Mouse (Mus musculus) MEL (cell line): ENCODE data around the gene Fbxl16. TPM values are rescaled to one million over a fixed set of nuclear protein-coding genes. Genes with fewer than 3 reads are reported as not detected.

Experiments used
- DNase-seq: peaks from one replicate; pipeline ENCODE4 v3.0.0; 2011; ENCODE audit warnings: low read depth, low spot score
- H3K27ac ChIP-seq: 2 replicates; pipeline ENCODE4 v1.5.1; 2012; ENCODE audit warnings: low read depth, mild to moderate bottlenecking, control low read depth, low read length, moderate library complexity; ENCODE audit not compliant: control insufficient read depth
- H3K27me3 ChIP-seq, 2 experiments: fragments of 150-350 bp in 1 of 2; sonication (generic) in 1 of 2; 2 replicates each; pipeline ENCODE4 v1.6.1; 2012; ENCODE audit warnings: low read length in 2 of 2, mild to moderate bottlenecking in 2 of 2, improper control_type of control experiment in 1 of 2, moderate library complexity in 1 of 2; ENCODE audit not compliant: insufficient read depth in 2 of 2, control insufficient read depth in 1 of 2
- H3K36me3 ChIP-seq, 2 experiments: 2 replicates each; pipeline ENCODE4 v1.6.1; 2012 to 2014; ENCODE audit warnings: low read length in 2 of 2, improper control_type of control experiment in 1 of 2, inconsistent platforms in 1 of 2, mild to moderate bottlenecking in 1 of 2; ENCODE audit not compliant: insufficient read depth in 2 of 2, control insufficient read depth in 1 of 2
- H3K4me1 ChIP-seq, 2 experiments: fragments of 150-350 bp in 1 of 2; sonication (generic) in 1 of 2; 2 replicates each; pipeline ENCODE4 v1.6.1; 2012; ENCODE audit warnings: low read length in 2 of 2, improper control_type of control experiment in 1 of 2, mild to moderate bottlenecking in 1 of 2; ENCODE audit not compliant: insufficient read depth in 2 of 2, control insufficient read depth in 1 of 2
- H3K4me3 ChIP-seq, 2 experiments: fragments of 150-350 bp in 1 of 2; sonication (generic) in 1 of 2; 2 replicates each; pipeline ENCODE4 v1.5.1; 2012; ENCODE audit warnings: low read depth in 2 of 2, low read length in 2 of 2, mild to moderate bottlenecking in 2 of 2, moderate library complexity in 2 of 2, control low read depth in 1 of 2, improper control_type of control experiment in 1 of 2; ENCODE audit not compliant: control insufficient read depth in 1 of 2, insufficient read depth in 1 of 2
- H3K79me2 ChIP-seq: 2 replicates; pipeline ENCODE4 v1.6.1; 2012; ENCODE audit warnings: mild to moderate bottlenecking, low read length, moderate library complexity; ENCODE audit not compliant: control insufficient read depth, poor library complexity, insufficient read depth
- H3K9ac ChIP-seq: 2 replicates; pipeline ENCODE4 v1.6.1; 2012; ENCODE audit warnings: low read depth, mild to moderate bottlenecking, control low read depth, low read length, moderate library complexity; ENCODE audit not compliant: control insufficient read depth, poor library complexity, severe bottlenecking
- H3K9me3 ChIP-seq: fragments of 150-350 bp; sonication (generic); replicated peaks from 2 replicates; pipeline ENCODE4 v1.6.1; 2012; ENCODE audit warnings: mild to moderate bottlenecking, low read length, improper control_type of control experiment, moderate library complexity; ENCODE audit not compliant: insufficient read depth
- CTCF ChIP-seq, 3 experiments: IDR thresholded peaks in 2 of 3; conservative IDR thresholded peaks in 1 of 3; 2 replicates each; pipeline ENCODE4 v1.5.1; 2011 to 2012; ENCODE audit warnings: low read length in 3 of 3, low read depth in 2 of 3, mild to moderate bottlenecking in 2 of 3, improper control_type of control experiment in 1 of 3, inconsistent platforms in 1 of 3, mixed read lengths in 1 of 3, moderate library complexity in 1 of 3; ENCODE audit not compliant: control insufficient read depth in 1 of 3, insufficient read depth in 1 of 3, poor library complexity in 1 of 3, severe bottlenecking in 1 of 3
- E2F4 ChIP-seq: IDR thresholded peaks from 2 replicates; pipeline ENCODE4 v1.6.1; 2011; ENCODE audit warnings: low read depth, low read length, improper control_type of control experiment, borderline replicate concordance
- ELF1 ChIP-seq: IDR thresholded peaks from 2 replicates; pipeline ENCODE4 v1.6.1; 2014; ENCODE audit warnings: low read depth, mild to moderate bottlenecking, inconsistent platforms, low read length, improper control_type of control experiment, moderate library complexity
- EP300 ChIP-seq, 2 experiments: IDR thresholded peaks; 2 replicates each; pipeline ENCODE4 v1.6.1; 2011; ENCODE audit warnings: improper control_type of control experiment in 2 of 2, low read length in 2 of 2, low read depth in 1 of 2, mild to moderate bottlenecking in 1 of 2
- GABPA ChIP-seq: IDR thresholded peaks from 2 replicates; pipeline ENCODE4 v1.6.1; 2012; ENCODE audit warnings: low read depth, mild to moderate bottlenecking, inconsistent platforms, low read length, improper control_type of control experiment, moderate library complexity
- GATA1 ChIP-seq: IDR thresholded peaks from 2 replicates; pipeline ENCODE4 v1.6.1; 2011; ENCODE audit warnings: low read depth, low read length, improper control_type of control experiment
- JUND ChIP-seq: IDR thresholded peaks from 2 replicates; pipeline ENCODE4 v1.6.1; 2011; ENCODE audit warnings: low read depth, mild to moderate bottlenecking, improper control_type of control experiment, low read length
- KAT2A ChIP-seq: conservative IDR thresholded peaks from 2 replicates; pipeline ENCODE4 v1.6.1; 2012; ENCODE audit warnings: low read depth, low read length, improper control_type of control experiment, inconsistent platforms
- MAFK ChIP-seq: IDR thresholded peaks from 2 replicates; pipeline ENCODE4 v1.6.1; 2011; ENCODE audit warnings: low read depth, mild to moderate bottlenecking, low read length, improper control_type of control experiment, borderline replicate concordance
- MAX ChIP-seq: IDR thresholded peaks from 2 replicates; pipeline ENCODE4 v1.6.1; 2011; ENCODE audit warnings: low read length, improper control_type of control experiment
- MAZ ChIP-seq: IDR thresholded peaks from 2 replicates; pipeline ENCODE4 v1.6.1; 2012; ENCODE audit warnings: low read depth, mild to moderate bottlenecking, inconsistent platforms, low read length, improper control_type of control experiment
- MEF2A ChIP-seq: IDR thresholded peaks from 2 replicates; pipeline ENCODE4 v1.6.1; 2014; ENCODE audit warnings: low read depth, mild to moderate bottlenecking, inconsistent platforms, low read length, improper control_type of control experiment; ENCODE audit not compliant: poor library complexity, insufficient replicate concordance, severe bottlenecking; ENCODE audit errors: extremely low read depth
- MXI1 ChIP-seq: IDR thresholded peaks from 2 replicates; pipeline ENCODE4 v1.6.1; 2011; ENCODE audit warnings: mild to moderate bottlenecking, low read depth, low read length, improper control_type of control experiment
- MYB ChIP-seq: IDR thresholded peaks from 2 replicates; pipeline ENCODE4 v1.6.1; 2011; ENCODE audit warnings: mild to moderate bottlenecking, low read depth, low read length, improper control_type of control experiment
- NELFE ChIP-seq: IDR thresholded peaks from 2 replicates; pipeline ENCODE4 v1.6.1; 2011; ENCODE audit warnings: low read depth, low read length, improper control_type of control experiment
- POLR2A ChIP-seq, 2 experiments: IDR thresholded peaks; 2 replicates each; pipeline ENCODE4 v1.6.1; 2011 to 2012; ENCODE audit warnings: low read length in 2 of 2, mild to moderate bottlenecking in 2 of 2, control low read depth in 1 of 2, improper control_type of control experiment in 1 of 2, low read depth in 1 of 2, moderate library complexity in 1 of 2; ENCODE audit not compliant: control insufficient read depth in 1 of 2, insufficient read depth in 1 of 2, poor library complexity in 1 of 2
- RAD21 ChIP-seq: IDR thresholded peaks from 2 replicates; pipeline ENCODE4 v1.6.1; 2011; ENCODE audit warnings: mild to moderate bottlenecking, low read depth, low read length, improper control_type of control experiment
- SIN3A ChIP-seq: IDR thresholded peaks from 2 replicates; pipeline ENCODE4 v1.6.1; 2012; ENCODE audit warnings: low read length, improper control_type of control experiment, inconsistent platforms
- SMC3 ChIP-seq: IDR thresholded peaks from 2 replicates; pipeline ENCODE4 v1.6.1; 2011; ENCODE audit warnings: low read depth, low read length, improper control_type of control experiment
- TAL1 ChIP-seq: IDR thresholded peaks from 2 replicates; pipeline ENCODE4 v1.6.1; 2012; ENCODE audit warnings: mild to moderate bottlenecking, inconsistent platforms, low read length, moderate library complexity, mixed read lengths
- TCF12 ChIP-seq: IDR thresholded peaks from 2 replicates; pipeline ENCODE4 v1.6.1; 2014; ENCODE audit warnings: low read depth, mild to moderate bottlenecking, inconsistent platforms, low read length, improper control_type of control experiment, moderate library complexity
- UBTF ChIP-seq: IDR thresholded peaks from 2 replicates; pipeline ENCODE4 v1.6.1; 2012; ENCODE audit warnings: low read depth, mild to moderate bottlenecking, inconsistent platforms, low read length, improper control_type of control experiment, moderate library complexity, borderline replicate concordance; ENCODE audit not compliant: insufficient read depth
- USF2 ChIP-seq, 2 experiments: IDR thresholded peaks; 2 replicates each; pipeline ENCODE4 v1.6.1; 2011 to 2012; ENCODE audit warnings: improper control_type of control experiment in 2 of 2, low read length in 2 of 2, borderline replicate concordance in 1 of 2, inconsistent platforms in 1 of 2, low read depth in 1 of 2, mild to moderate bottlenecking in 1 of 2; ENCODE audit not compliant: insufficient read depth in 1 of 2
- ZC3H11A ChIP-seq: IDR thresholded peaks from 2 replicates; pipeline ENCODE4 v1.6.1; 2012; ENCODE audit warnings: low read depth, mild to moderate bottlenecking, inconsistent platforms, low read length, improper control_type of control experiment
- ZKSCAN1 ChIP-seq: IDR thresholded peaks from 2 replicates; pipeline ENCODE4 v1.6.1; 2012; ENCODE audit warnings: low read depth, mild to moderate bottlenecking, inconsistent platforms, low read length, improper control_type of control experiment, moderate library complexity
- ZMIZ1 ChIP-seq: IDR thresholded peaks from 2 replicates; pipeline ENCODE4 v1.6.1; 2012; ENCODE audit warnings: low read depth, mild to moderate bottlenecking, inconsistent platforms, low read length, improper control_type of control experiment, moderate library complexity
- ZNF384 ChIP-seq: IDR thresholded peaks from 2 replicates; pipeline ENCODE4 v1.6.1; 2012; ENCODE audit warnings: low read depth, mild to moderate bottlenecking, inconsistent platforms, low read length, improper control_type of control experiment
- polyA plus RNA-seq, 2 experiments: library from polyadenylated mRNA; stranded (reverse) in 1 of 2; unstranded in 1 of 2; fragments of >175 nt in 1 of 2; fragments of >200 nt in 1 of 2; gene quantifications; 2 replicates each; pipeline versions ENCODE4 v1.2.1 to v1.2.4; 2012; ENCODE audit warnings: low replicate concordance in 2 of 2, low read depth in 1 of 2; ENCODE audit not compliant: insufficient read length in 2 of 2, insufficient read depth in 1 of 2, missing spikeins in 1 of 2
- total RNA-seq: library from RNA; depleted of rRNA; stranded (reverse); fragments of 300-350 nt; gene quantifications from 2 replicates; pipeline ENCODE4 v1.2.3, GENCODE M21; 2012

The Fbxl16 gene
- total and polyA plus RNA-seq, 3 experiments, result 0.11 TPM; not detected in 2

- no peak for TF ChIP-seq MAZ
- TF ChIP-seq SIN3A, result no peak
- no peak for TF ChIP-seq NELFE
- TF ChIP-seq UBTF, result no peak
- no peak for TF ChIP-seq ZC3H11A
- no peak for TF ChIP-seq ZNF384
- no peak for TF ChIP-seq ELF1
- no peak for TF ChIP-seq USF2 (IDR thresholded peaks at IDR 0.05; ENCODE audit: borderline replicate concordance in 1 of 2, insufficient read depth in 1 of 2, low read depth in 1 of 2, low read length in 2 of 2)
- no peak for TF ChIP-seq TAL1
- TF ChIP-seq RAD21, result no peak
- TF ChIP-seq MAFK, result no peak
- no peak for TF ChIP-seq CTCF (IDR thresholded peaks at IDR 0.05 in 2 of 3, conservative IDR thresholded peaks at IDR 0.05 in 1 of 3; ENCODE audit: control insufficient read depth in 1 of 3, insufficient read depth in 1 of 3, low read depth in 2 of 3, low read length in 3 of 3, poor library complexity in 1 of 3, severe bottlenecking in 1 of 3)
- no peak for TF ChIP-seq MXI1
- no peak for TF ChIP-seq JUND
- no peak for TF ChIP-seq KAT2A
- peak overlapping the region in 1 of 2 experiments; percentile 81; a peak in 2 of 4 replicates for H3K4me3 ChIP-seq
- no peak for DNase-seq
- H3K27ac ChIP-seq, result 0 out of 2 replicates have a peak overlapping the region, but pooled peaks have one; percentile 27
- H3K27me3 ChIP-seq, result no peaks in the 10 kb centered on the region
- no peaks in the 10 kb centered on the region for H3K9me3 ChIP-seq
- peak overlapping the region; percentile 83; the same call in 1 of the 2 replicates for H3K9ac ChIP-seq
- peaks cover 0 to 13% of the 10 kb centered on the region in 2 experiments; a peak in 2 of 4 replicates for H3K36me3 ChIP-seq
- H3K79me2 ChIP-seq, result peaks cover 62% of the 10 kb centered on the region
- H3K4me1 ChIP-seq, result peaks cover 0 to 38% of the 10 kb centered on the region in 2 experiments; a peak in 2 of 4 replicates
Observed at GRCm38 (mm10) chr17:25828223-25828594, 19.3 kb downstream of the Fbxl16 start.

DNA sequence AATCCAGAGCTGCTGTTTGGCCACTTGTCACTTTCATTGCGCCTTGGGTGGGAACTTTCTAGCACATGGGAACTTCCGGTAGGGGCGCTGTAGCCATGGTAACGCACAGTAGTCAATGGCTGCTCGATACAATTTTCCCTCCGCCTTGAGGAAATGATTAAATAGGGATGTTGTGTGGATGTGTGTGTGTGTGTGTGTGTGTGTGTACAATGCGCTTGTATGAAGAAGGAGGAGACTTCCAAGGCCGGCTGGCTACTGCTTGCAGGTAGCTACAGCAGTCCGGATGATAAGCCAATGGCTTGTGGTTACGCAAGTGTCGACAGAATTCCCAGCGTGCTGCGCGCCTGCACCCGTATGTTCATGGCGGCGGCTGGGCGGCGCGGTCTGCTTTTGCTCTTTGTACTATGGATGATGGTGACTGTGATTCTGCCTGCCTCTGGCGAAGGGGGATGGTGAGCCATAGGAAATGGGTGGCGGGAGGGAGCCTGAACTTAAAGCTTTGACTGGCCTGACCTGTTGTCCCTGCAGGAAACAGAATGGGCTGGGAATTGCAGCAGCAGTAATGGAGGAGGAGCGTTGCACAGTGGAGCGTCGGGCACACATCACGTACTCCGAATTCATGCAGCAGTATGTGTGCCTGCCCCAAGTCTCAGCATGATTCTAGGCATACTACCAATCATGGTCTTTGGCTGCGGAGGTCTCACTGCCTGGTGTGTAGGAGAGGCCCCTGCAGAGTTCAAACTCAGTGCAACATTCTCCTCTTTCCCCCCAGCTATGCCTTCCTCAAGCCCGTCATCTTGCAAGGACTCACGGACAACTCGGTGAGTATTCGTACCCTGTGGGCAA, 20.1 kb downstream of the Fbxl16 start, which contains the start of gene Jmjd8:
Jmjd8 (plus strand) TSS at position 156 of the 846 bp plus-strand sequence.
- Histone ChIP-seq H3K79me2 (peaks cover 66% of the 10 kb centered on the region), H3K9me3 (no peaks in the 10 kb centered on the region), H3K27ac (peak within 1 kb of the TSS; percentile 72), H3K27me3 (no peaks in the 10 kb centered on the region), H3K4me3 (peak within 1 kb of the TSS; percentile 81 to 89), H3K9ac (peak within 1 kb of the TSS; percentile 83), H3K4me1 (peaks cover 2 to 41% of the 10 kb centered on the region in 2 experiments; a peak in 3 of 4 replicates), H3K36me3 (peaks cover 0 to 13% of the 10 kb centered on the region in 2 experiments; a peak in 2 of 4 replicates)
- peak; percentile 91 for DNase-seq
- TF ChIP-seq SMC3 (no peak; the same call in 1 of the 2 replicates), GATA1 (no peak; the same call in 1 of the 2 replicates), MXI1 (peak; percentile 86), JUND (no peak), TCF12 (peak; percentile 68), ZKSCAN1 (peak; percentile 64; the same call in 1 of the 2 replicates), ZNF384 (no peak), EP300 (IDR thresholded peaks at IDR 0.05; ENCODE audit: low read depth in 1 of 2, low read length in 2 of 2) (0 out of 4 replicates have a peak, but pooled peaks of 1 of the 2 experiments have one; percentile 12), ZC3H11A (no peak), CTCF (IDR thresholded peaks at IDR 0.05 in 2 of 3, conservative IDR thresholded peaks at IDR 0.05 in 1 of 3; ENCODE audit: control insufficient read depth in 1 of 3, insufficient read depth in 1 of 3, low read depth in 2 of 3, low read length in 3 of 3, poor library complexity in 1 of 3, severe bottlenecking in 1 of 3) (peak in 2 of 3 experiments; percentile 24 to 30; a peak in 2 of 6 replicates), MEF2A (no peak), MYB (no peak), USF2 (IDR thresholded peaks at IDR 0.05; ENCODE audit: borderline replicate concordance in 1 of 2, insufficient read depth in 1 of 2, low read depth in 1 of 2, low read length in 2 of 2) (no peak), UBTF (no peak), ZMIZ1 (peak; percentile 90), RAD21 (no peak), TAL1 (no peak), MAX (peak; percentile 79), GABPA (no peak), POLR2A (IDR thresholded peaks at IDR 0.05; ENCODE audit: control insufficient read depth in 1 of 2, insufficient read depth in 1 of 2, low read depth in 1 of 2, low read length in 2 of 2, poor library complexity in 1 of 2) (peak; percentile 83 to 84; a peak in 2 of 4 replicates), E2F4 (peak; percentile 63; the same call in 1 of the 2 replicates)
